Mouse (Mus musculus) hindbrain, embryonic 16.5 days (tissue): ENCODE results near the gene Brca2. TPM values are rescaled to one million over a fixed set of nuclear protein-coding genes. Genes with fewer than 3 reads are reported as not detected.

Experiments used
- ATAC-seq: fragments of 200-750 bp; cut with Nextera tagmentation; 2 replicates; pipeline ENCODE4 v1.8.0; 2017; ENCODE audit warnings: moderate TSS enrichment, moderate library complexity
- H3K27ac ChIP-seq: fragments of 300-500 bp; sonication (generic); 2 replicates; pipeline ENCODE4 v1.5.1; 2014; ENCODE audit warnings: low read depth, mild to moderate bottlenecking, control low read depth, low read length, moderate library complexity
- H3K27me3 ChIP-seq: fragments of 300-500 bp; sonication (generic); replicated peaks from 2 replicates; pipeline ENCODE4 v1.6.1; 2014; ENCODE audit warnings: low read length; ENCODE audit not compliant: control insufficient read depth, insufficient read depth
- H3K36me3 ChIP-seq: fragments of 300-500 bp; sonication (generic); 2 replicates; pipeline ENCODE4 v1.6.1; 2014; ENCODE audit warnings: mild to moderate bottlenecking, low read length, moderate library complexity, mixed read lengths; ENCODE audit not compliant: control insufficient read depth, insufficient read depth
- H3K4me1 ChIP-seq: fragments of 300-500 bp; sonication (generic); 2 replicates; pipeline ENCODE4 v1.6.1; 2014; ENCODE audit warnings: low read depth, low read length; ENCODE audit not compliant: control insufficient read depth, insufficient read depth
- H3K4me2 ChIP-seq: fragments of 300-500 bp; sonication (generic); 2 replicates; pipeline ENCODE4 v1.6.1; 2014; ENCODE audit warnings: mild to moderate bottlenecking, low read length, control low read depth, moderate library complexity
- H3K4me3 ChIP-seq: fragments of 300-500 bp; sonication (generic); 2 replicates; pipeline ENCODE4 v1.5.1; 2014; ENCODE audit warnings: mild to moderate bottlenecking, low read length, control low read depth, moderate library complexity
- H3K9ac ChIP-seq: fragments of 300-500 bp; sonication (generic); 2 replicates; pipeline ENCODE4 v1.6.1; 2014; ENCODE audit warnings: low read depth, mild to moderate bottlenecking, control low read depth, low read length, moderate library complexity
- H3K9me3 ChIP-seq: fragments of 300-500 bp; sonication (generic); 2 replicates; pipeline ENCODE4 v1.6.1; 2014; ENCODE audit warnings: mild to moderate bottlenecking, low read length, moderate library complexity; ENCODE audit not compliant: control insufficient read depth
- WGBS: fragments of 180-500 bp; shearing (Covaris S2); extraction: QIAGEN DNeasy Blood & Tissue Kit; methylation state at CpG from one replicate; pipeline ENCODE4 v1.1.7; 2014; 5-methylcytosine and 5-hydroxymethylcytosine counted together
- polyA plus RNA-seq: library from polyadenylated mRNA; unstranded; fragments of >200 nt; fragmentation: Nextera tagmentation; extraction: Ambion mirVana; gene quantifications from 2 replicates; pipeline ENCODE4 v1.2.1, GENCODE M21; 2015

The Brca2 gene
- polyA plus RNA-seq, 1 experiment from 2014 or later: 11.4 TPM

DNA sequence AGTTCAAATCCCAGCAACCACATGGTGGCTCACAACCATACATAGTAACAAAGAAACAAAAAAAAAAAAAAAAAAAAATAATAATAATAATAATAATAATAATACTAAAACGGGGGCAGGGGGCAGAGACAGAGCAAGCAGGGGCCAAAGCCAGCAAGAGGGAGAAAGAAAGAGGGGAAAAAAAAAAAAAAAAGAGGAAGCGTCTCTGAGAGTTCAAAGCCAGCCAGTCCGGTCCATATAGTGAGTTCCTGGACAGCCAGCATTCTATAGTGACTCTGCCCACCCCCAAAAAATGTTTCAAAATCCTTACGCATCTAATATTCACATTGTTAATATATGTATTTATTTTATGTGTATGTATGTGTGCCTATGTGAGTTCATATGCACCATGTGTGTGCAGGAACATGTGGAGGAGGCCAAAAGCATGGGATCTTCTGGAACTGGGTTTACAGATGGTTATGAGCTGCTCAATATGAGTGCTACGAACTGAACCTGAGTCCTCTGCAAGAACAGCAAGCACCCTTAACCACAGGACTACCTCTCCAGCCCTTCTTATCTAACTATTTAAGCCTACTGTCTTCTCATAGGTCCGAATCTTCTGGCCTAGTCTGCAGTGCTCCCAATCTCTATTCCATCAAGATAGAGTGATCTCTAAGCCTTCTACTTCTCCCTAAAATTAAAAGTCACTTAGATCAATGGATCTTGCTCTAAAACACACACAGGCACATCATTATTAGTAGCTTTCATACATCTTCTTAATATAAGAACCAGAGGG, 11.8 kb upstream of the Brca2 start:
- WGBS: 82% methylated on average over 6 of the region's 6 CpGs
- Histone ChIP-seq H3K36me3 (no peaks in the 10 kb centered on the region), H3K4me1 (no peaks in the 10 kb centered on the region), H3K9me3 (no peaks in the 10 kb centered on the region), H3K27me3 (no peaks in the 10 kb centered on the region), H3K27ac (no peak overlapping the region), H3K4me3 (no peak overlapping the region), H3K9ac (no peak overlapping the region), H3K4me2 (no peak overlapping the region)
- ATAC-seq: no peak

DNA sequence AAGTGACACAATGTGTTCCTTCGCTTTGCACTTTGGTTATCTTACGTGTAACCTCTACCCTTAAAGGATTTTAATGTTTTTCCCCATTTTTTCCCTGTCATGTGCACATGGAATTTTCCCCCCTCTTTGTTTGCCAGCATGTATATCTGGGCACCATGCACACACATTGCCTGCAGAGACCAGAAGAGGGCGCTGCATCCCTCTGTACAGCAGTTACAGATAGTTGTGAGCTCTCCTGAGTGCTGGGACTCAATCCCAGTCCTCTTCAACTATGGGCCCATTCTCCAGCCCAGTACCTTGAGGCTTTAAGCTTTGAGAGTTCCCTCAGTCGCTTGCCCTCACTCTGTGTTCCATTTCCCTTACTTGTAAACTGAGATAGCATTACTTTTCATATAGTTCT, 9.2 kb upstream of the Brca2 start:
- Histone ChIP-seq H3K36me3 (no peaks in the 10 kb centered on the region), H3K4me2 (no peak overlapping the region), H3K27me3 (no peaks in the 10 kb centered on the region), H3K4me1 (no peaks in the 10 kb centered on the region), H3K9ac (no peak overlapping the region), H3K9me3 (no peaks in the 10 kb centered on the region), H3K4me3 (no peak overlapping the region), H3K27ac (no peak overlapping the region)
- 80% methylated on average over 4 of the region's 4 CpGs for WGBS
- no peak for ATAC-seq

DNA sequence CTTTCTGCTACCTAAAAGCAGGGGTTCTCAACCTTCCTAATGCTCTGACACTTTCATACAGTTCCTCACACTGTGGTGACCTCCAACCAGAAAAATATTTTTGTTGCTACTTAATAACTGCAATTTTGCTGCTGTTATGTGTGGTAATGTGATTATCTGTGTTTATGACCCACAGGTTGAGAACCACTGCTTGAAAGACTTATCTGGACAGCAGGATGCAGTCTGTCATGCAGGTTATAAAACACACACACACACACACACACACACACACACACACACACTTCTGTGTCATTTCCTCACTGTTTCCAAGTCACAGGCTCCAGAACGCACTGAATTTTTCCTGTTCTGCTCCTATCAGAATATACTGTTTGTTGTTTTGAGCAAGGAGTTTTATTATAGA, 8.4 kb upstream of the Brca2 start:
- Histone ChIP-seq H3K4me2 (no peak overlapping the region), H3K4me1 (no peaks in the 10 kb centered on the region), H3K27me3 (no peaks in the 10 kb centered on the region), H3K4me3 (no peak overlapping the region), H3K27ac (no peak overlapping the region), H3K9me3 (no peaks in the 10 kb centered on the region), H3K36me3 (no peaks in the 10 kb centered on the region), H3K9ac (no peak overlapping the region)
- 76% methylated on average over 1 of the region's 1 CpGs for WGBS
- ATAC-seq: no peak

DNA sequence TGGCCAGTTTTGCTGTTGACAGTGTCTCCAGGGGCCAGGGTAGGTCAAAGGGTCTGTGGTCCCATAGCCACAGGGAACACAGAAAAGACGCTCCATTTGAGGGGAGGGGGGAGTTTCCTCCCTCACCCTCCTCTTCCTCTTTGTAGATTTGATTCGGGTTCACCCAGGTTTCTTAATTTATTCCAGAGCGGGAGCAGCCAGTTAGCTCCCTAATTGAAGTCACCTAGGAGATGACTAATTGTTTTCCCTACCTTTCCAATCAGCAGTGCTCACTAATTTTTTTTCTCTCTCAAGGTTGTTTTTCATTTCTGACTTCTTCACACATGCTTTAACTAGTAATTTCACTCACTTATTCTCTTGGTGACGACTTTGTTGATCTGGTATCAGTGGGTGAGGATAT, 4.4 kb upstream of the Brca2 start, which contains the start of gene Zar1l:
TSS of gene Zar1l (minus strand) at position 101 of the 400 bp plus-strand sequence.
- Histone ChIP-seq H3K36me3 (no peaks in the 10 kb centered on the region), H3K4me3 (no peak within 1 kb of the TSS), H3K4me2 (no peak within 1 kb of the TSS), H3K9me3 (no peaks in the 10 kb centered on the region), H3K27me3 (no peaks in the 10 kb centered on the region), H3K9ac (no peak within 1 kb of the TSS), H3K27ac (no peak within 1 kb of the TSS), H3K4me1 (peaks cover 2% of the 10 kb centered on the region; the same call in 1 of the 2 replicates)
- ATAC-seq: no peak
- WGBS: 51% methylated on average over 4 of the region's 4 CpGs

DNA sequence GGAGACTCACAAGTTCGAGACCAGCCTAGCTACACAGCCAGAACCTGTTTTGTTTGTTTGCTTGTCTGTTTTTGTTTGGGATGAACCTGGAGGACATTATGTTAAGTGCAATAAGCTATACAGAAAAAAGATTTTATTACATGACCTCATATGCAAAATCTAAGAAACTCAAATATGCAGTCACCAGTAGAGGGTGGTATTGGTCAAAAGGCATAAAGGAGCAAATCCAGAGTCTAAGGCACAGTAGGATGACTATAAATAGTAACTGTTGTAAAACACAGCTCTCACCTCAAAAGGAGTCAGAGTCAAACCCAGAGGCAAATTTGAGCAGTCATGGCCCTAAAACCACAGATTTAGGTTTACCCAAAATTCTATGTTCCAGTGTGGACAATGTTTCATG, 2.9 kb upstream of the Brca2 start:
- 96% methylated on average over 1 of the region's 1 CpGs for WGBS
- no peaks in the 10 kb centered on the region for H3K9me3 ChIP-seq
- no peak overlapping the region for H3K9ac ChIP-seq
- H3K27ac ChIP-seq: no peak overlapping the region
- H3K27me3 ChIP-seq: no peaks in the 10 kb centered on the region
- H3K4me2 ChIP-seq: no peak overlapping the region
- no peak overlapping the region for H3K4me3 ChIP-seq
- peaks cover 5% of the 10 kb centered on the region; the same call in 1 of the 2 replicates for H3K4me1 ChIP-seq
- no peaks in the 10 kb centered on the region for H3K36me3 ChIP-seq
- no peak for ATAC-seq

DNA sequence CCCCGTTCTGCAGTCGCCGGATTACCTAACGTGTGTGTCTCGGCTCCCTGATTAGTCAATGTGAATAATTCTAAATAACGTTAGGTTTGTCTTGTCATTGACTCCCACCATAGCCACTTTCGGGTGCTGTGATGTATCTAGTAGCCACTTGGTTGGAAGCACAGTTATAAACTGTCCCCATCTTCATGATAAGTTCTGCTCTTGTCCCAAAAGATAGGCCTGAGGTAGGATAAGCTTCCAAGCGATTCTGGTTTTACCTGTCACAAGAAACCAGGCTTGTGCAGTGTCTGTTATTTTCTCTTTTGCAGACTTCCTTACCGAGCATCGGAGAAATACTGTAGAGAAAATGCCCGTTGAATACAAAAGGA, 421 bp downstream of the Brca2 start:
- no peaks in the 10 kb centered on the region for H3K27me3 ChIP-seq
- H3K4me1 ChIP-seq: peaks cover 5% of the 10 kb centered on the region; the same call in 1 of the 2 replicates
- H3K4me2 ChIP-seq: peak overlapping the region; percentile 69
- peak overlapping the region; percentile 84 for H3K9ac ChIP-seq
- 8% methylated on average over 11 of the region's 11 CpGs for WGBS
- no peaks in the 10 kb centered on the region for H3K9me3 ChIP-seq
- H3K36me3 ChIP-seq: no peaks in the 10 kb centered on the region
- H3K27ac ChIP-seq: peak overlapping the region; percentile 72; the same call in 1 of the 2 replicates
- no peak for ATAC-seq
- H3K4me3 ChIP-seq: peak overlapping the region; percentile 73

DNA sequence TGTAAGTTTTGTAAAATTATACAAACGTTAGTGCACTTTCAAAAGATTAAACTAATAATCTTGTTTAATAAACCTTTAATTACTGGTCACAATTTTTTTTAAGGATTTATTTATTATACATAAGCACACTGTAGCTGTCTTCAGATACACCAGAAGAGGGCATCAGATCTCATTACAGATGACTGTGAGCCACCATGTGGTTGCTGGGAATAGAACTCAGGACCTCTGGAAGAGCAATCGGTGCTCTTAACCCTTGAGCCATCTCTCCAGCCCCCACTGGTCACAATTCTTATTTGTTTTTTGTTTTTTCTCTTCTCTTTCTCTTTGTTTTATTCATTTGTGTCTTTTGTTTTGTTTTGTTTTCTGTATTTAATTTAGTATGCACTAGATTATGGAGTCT, 2.8 kb downstream of the Brca2 start:
- 86% methylated on average over 2 of the region's 2 CpGs for WGBS
- no peak overlapping the region for H3K9ac ChIP-seq

DNA sequence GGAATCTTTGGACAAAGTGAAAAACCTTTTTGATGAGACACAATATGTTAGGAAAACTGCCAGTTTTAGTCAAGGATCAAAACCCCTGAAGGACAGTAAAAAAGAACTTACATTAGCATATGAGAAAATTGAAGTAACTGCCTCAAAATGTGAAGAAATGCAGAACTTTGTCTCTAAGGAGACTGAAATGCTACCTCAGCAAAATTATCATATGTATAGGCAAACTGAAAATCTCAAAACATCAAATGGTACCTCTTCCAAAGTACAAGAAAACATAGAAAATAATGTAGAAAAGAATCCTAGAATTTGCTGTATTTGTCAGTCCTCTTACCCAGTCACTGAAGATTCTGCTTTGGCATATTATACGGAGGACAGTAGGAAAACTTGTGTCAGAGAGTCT, 18.9 kb downstream of the Brca2 start:
- WGBS: 100% methylated on average over 1 of the region's 1 CpGs
- H3K9me3 ChIP-seq: peaks cover 2% of the 10 kb centered on the region; the same call in 1 of the 2 replicates
- no peaks in the 10 kb centered on the region for H3K27me3 ChIP-seq

More for the DNA sequence above, 2.8 kb downstream of the Brca2 start:
- no peak overlapping the region for H3K4me2 ChIP-seq
- H3K4me3 ChIP-seq: no peak overlapping the region
- no peak overlapping the region for H3K27ac ChIP-seq
- H3K9me3 ChIP-seq: no peaks in the 10 kb centered on the region
- H3K4me1 ChIP-seq: peaks cover 5% of the 10 kb centered on the region; the same call in 1 of the 2 replicates
- ATAC-seq: no peak
- H3K36me3 ChIP-seq: no peaks in the 10 kb centered on the region
- H3K27me3 ChIP-seq: no peaks in the 10 kb centered on the region

DNA sequence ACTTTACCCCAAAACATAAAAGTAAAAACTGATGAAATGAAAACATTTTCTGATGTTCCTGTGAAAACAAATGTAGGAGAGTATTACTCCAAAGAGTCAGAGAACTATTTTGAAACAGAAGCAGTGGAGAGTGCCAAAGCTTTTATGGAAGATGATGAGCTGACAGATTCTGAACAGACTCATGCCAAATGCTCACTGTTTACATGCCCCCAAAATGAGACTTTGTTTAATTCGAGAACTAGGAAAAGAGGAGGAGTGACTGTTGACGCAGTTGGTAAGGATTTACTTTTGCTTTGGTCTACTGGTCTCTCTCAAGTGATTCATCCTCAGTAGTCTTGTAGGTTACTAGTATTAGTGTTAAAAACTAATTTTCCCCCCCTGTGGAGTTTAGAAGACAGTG, 20.8 kb downstream of the Brca2 start:
- no peak for ATAC-seq
- peaks cover 2% of the 10 kb centered on the region; the same call in 1 of the 2 replicates for H3K9me3 ChIP-seq
- 89% methylated on average over 2 of the region's 2 CpGs for WGBS
- H3K27ac ChIP-seq: no peak overlapping the region
- H3K4me2 ChIP-seq: no peak overlapping the region
- no peak overlapping the region for H3K4me3 ChIP-seq
- no peaks in the 10 kb centered on the region for H3K4me1 ChIP-seq
- peaks cover 10% of the 10 kb centered on the region for H3K36me3 ChIP-seq
- no peak overlapping the region for H3K9ac ChIP-seq
- H3K27me3 ChIP-seq: no peaks in the 10 kb centered on the region

More for the DNA sequence above, 18.9 kb downstream of the Brca2 start:
- no peak overlapping the region for H3K4me3 ChIP-seq
- no peak overlapping the region for H3K4me2 ChIP-seq
- no peak for ATAC-seq
- H3K27ac ChIP-seq: no peak overlapping the region
- H3K9ac ChIP-seq: no peak overlapping the region
- H3K4me1 ChIP-seq: no peaks in the 10 kb centered on the region
- H3K36me3 ChIP-seq: peaks cover 15% of the 10 kb centered on the region
